Mouse (Mus musculus): ENCODE data around the gene Lpin3. TPM values are rescaled to one million over a fixed set of nuclear protein-coding genes. Genes with fewer than 3 reads are reported as not detected.

Gene Lpin3
- polyA plus RNA-seq, 1 experiment, result 48.0 TPM

- WGBS, result under 1% methylated on average over 47 of the region's 48 CpGs
- peak; percentile 31; the same call in 1 of the 2 replicates for TF ChIP-seq POLR2A (IDR thresholded peaks at IDR 0.05; ENCODE audit: low read depth, low read length)
- TF ChIP-seq CTCF (IDR thresholded peaks at IDR 0.05; ENCODE audit: extremely low read depth, insufficient read length, insufficient replicate concordance, low read depth, low read length), result no peak
- peak within 1 kb of the TSS; percentile 100 for H3K4me3 ChIP-seq (ENCODE audit: low read depth, low read length)
- H3K4me1 ChIP-seq (ENCODE audit: control insufficient read depth, insufficient read depth, insufficient read length, low read length), result peaks cover 2% of the 10 kb centered on the region
- no peaks in the 10 kb centered on the region for H3K36me3 ChIP-seq (ENCODE audit: control insufficient read depth, insufficient read depth, low read length)
- no peaks in the 10 kb centered on the region for H3K27me3 ChIP-seq (ENCODE audit: control insufficient read depth, insufficient read depth, low read length)
- H3K27ac ChIP-seq (ENCODE audit: insufficient read depth, low read depth, low read length), result peak within 1 kb of the TSS; percentile 80
Observed at GRCm38 (mm10) chr2:160872890-160873382, 7.5 kb upstream of the Lpin3 start, which contains the start of gene Zhx3. TSS of gene Zhx3 (minus strand) at chr2:160872998.

DNA sequence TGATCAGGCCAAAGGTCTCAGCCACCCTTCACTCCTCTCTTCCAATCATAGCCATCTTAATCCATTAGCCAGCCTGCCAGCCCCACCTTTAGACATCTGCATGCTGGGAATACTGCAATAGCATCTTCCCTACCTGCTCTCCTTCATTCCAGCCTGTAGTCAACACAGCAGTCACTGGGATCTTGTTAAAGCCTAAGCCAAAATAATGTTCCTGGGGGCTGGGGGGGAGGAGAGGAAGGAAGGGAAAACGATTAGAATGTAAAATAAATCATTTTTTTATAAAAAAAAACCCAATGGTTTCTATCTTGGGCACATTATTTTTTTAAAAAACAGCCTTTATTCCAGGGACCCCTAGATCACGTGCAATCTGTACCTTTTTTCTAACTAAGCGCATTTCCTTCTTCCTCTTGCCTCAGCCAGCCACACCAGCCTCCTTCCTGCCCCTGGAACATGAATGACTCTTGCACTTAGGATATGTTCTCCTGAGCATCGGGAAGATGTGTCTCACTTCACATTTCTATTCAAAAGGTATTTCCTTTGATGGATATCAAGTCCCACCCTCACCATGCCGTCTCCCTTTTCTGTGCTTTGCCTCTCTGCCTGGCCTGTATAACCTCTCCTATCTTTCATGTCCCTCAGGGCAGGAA is 6.1 kb upstream of the Lpin3 start:
- H3K4me3 ChIP-seq (ENCODE audit: low read depth, low read length), result no peak overlapping the region
- peak overlapping the region; percentile 32; the same call in 1 of the 2 replicates for H3K27ac ChIP-seq (ENCODE audit: insufficient read depth, low read depth, low read length)
- 70% methylated on average over 5 of the region's 5 CpGs for WGBS
- no peak for TF ChIP-seq POLR2A (IDR thresholded peaks at IDR 0.05; ENCODE audit: low read depth, low read length)
- TF ChIP-seq CTCF (IDR thresholded peaks at IDR 0.05; ENCODE audit: extremely low read depth, insufficient read length, insufficient replicate concordance, low read depth, low read length), result no peak
- H3K27me3 ChIP-seq (ENCODE audit: control insufficient read depth, insufficient read depth, low read length), result no peaks in the 10 kb centered on the region
- no peaks in the 10 kb centered on the region for H3K36me3 ChIP-seq (ENCODE audit: control insufficient read depth, insufficient read depth, low read length)
- H3K4me1 ChIP-seq (ENCODE audit: control insufficient read depth, insufficient read depth, insufficient read length, low read length), result peaks cover 2% of the 10 kb centered on the region

DNA sequence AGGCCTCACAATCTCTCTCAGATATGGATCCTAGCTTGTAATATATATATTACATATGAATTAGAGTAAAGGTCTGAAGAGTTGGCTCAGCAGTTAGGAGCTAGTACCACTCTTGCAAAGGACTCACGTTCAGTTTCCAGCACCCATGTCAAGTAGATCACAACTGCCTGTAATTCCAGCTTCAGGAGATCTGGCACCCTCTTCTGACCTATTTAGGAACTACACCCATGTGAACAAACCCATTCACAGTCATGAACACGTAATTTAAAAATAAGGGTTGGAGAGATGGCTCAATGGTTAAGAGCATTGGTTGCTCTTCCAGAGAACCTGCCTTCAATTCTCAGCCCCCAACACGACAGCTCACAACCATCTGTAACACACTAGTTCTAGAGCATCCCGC is 4.4 kb upstream of the Lpin3 start:
- TF ChIP-seq POLR2A (IDR thresholded peaks at IDR 0.05; ENCODE audit: low read depth, low read length), result no peak
- no peak for TF ChIP-seq CTCF (IDR thresholded peaks at IDR 0.05; ENCODE audit: extremely low read depth, insufficient read length, insufficient replicate concordance, low read depth, low read length)
- no peak overlapping the region for H3K4me3 ChIP-seq (ENCODE audit: low read depth, low read length)
- no peak overlapping the region for H3K27ac ChIP-seq (ENCODE audit: insufficient read depth, low read depth, low read length)
- H3K36me3 ChIP-seq (ENCODE audit: control insufficient read depth, insufficient read depth, low read length), result no peaks in the 10 kb centered on the region
- no peaks in the 10 kb centered on the region for H3K27me3 ChIP-seq (ENCODE audit: control insufficient read depth, insufficient read depth, low read length)
- whole genome bisulfite sequencing, result 93% methylated on average over 4 of the region's 4 CpGs
- no peaks in the 10 kb centered on the region; the same call in 1 of the 2 replicates for H3K4me1 ChIP-seq (ENCODE audit: control insufficient read depth, insufficient read depth, insufficient read length, low read length)

GRCm38 (mm10) chr2:160881462-160882101 is 1.1 kb downstream of the Lpin3 start:
- no peak for TF ChIP-seq CTCF (IDR thresholded peaks at IDR 0.05; ENCODE audit: extremely low read depth, insufficient read length, insufficient replicate concordance, low read depth, low read length)
- no peak for TF ChIP-seq POLR2A (IDR thresholded peaks at IDR 0.05; ENCODE audit: low read depth, low read length)
- WGBS, result 44% methylated on average over 6 of the region's 6 CpGs
- no peaks in the 10 kb centered on the region for H3K27me3 ChIP-seq (ENCODE audit: control insufficient read depth, insufficient read depth, low read length)
- H3K4me3 ChIP-seq (ENCODE audit: low read depth, low read length), result no peak overlapping the region
- no peaks in the 10 kb centered on the region for H3K4me1 ChIP-seq (ENCODE audit: control insufficient read depth, insufficient read depth, insufficient read length, low read length)
- H3K27ac ChIP-seq (ENCODE audit: insufficient read depth, low read depth, low read length), result no peak overlapping the region
- no peaks in the 10 kb centered on the region for H3K36me3 ChIP-seq (ENCODE audit: control insufficient read depth, insufficient read depth, low read length)

GRCm38 (mm10) chr2:160882436-160882835 is 2.0 kb downstream of the Lpin3 start:
- Histone ChIP-seq H3K4me3 (ENCODE audit: low read depth, low read length) (no peak overlapping the region), H3K36me3 (ENCODE audit: control insufficient read depth, insufficient read depth, low read length) (no peaks in the 10 kb centered on the region), H3K27me3 (ENCODE audit: control insufficient read depth, insufficient read depth, low read length) (no peaks in the 10 kb centered on the region), H3K27ac (ENCODE audit: insufficient read depth, low read depth, low read length) (no peak overlapping the region), H3K4me1 (ENCODE audit: control insufficient read depth, insufficient read depth, insufficient read length, low read length) (peaks cover 2% of the 10 kb centered on the region; the same call in 1 of the 2 replicates)
- WGBS, result 75% methylated on average over 5 of the region's 5 CpGs
- TF ChIP-seq POLR2A (IDR thresholded peaks at IDR 0.05; ENCODE audit: low read depth, low read length) (no peak), CTCF (IDR thresholded peaks at IDR 0.05; ENCODE audit: extremely low read depth, insufficient read length, insufficient replicate concordance, low read depth, low read length) (no peak)

- Histone ChIP-seq H3K36me3 (ENCODE audit: control insufficient read depth, insufficient read depth, low read length) (no peaks in the 10 kb centered on the region), H3K4me1 (ENCODE audit: control insufficient read depth, insufficient read depth, insufficient read length, low read length) (peaks cover 4% of the 10 kb centered on the region; the same call in 1 of the 2 replicates), H3K27ac (ENCODE audit: insufficient read depth, low read depth, low read length) (no peak overlapping the region), H3K27me3 (ENCODE audit: control insufficient read depth, insufficient read depth, low read length) (no peaks in the 10 kb centered on the region), H3K4me3 (ENCODE audit: low read depth, low read length) (no peak overlapping the region)
- no peak for TF ChIP-seq POLR2A (IDR thresholded peaks at IDR 0.05; ENCODE audit: low read depth, low read length)
- no peak for TF ChIP-seq CTCF (IDR thresholded peaks at IDR 0.05; ENCODE audit: extremely low read depth, insufficient read length, insufficient replicate concordance, low read depth, low read length)
- 45% methylated on average over 4 of the region's 4 CpGs for WGBS
Observed at GRCm38 (mm10) chr2:160883912-160884311, 3.4 kb downstream of the Lpin3 start.

- Histone ChIP-seq H3K27ac (ENCODE audit: insufficient read depth, low read depth, low read length) (no peak overlapping the region), H3K27me3 (ENCODE audit: control insufficient read depth, insufficient read depth, low read length) (no peaks in the 10 kb centered on the region), H3K4me1 (ENCODE audit: control insufficient read depth, insufficient read depth, insufficient read length, low read length) (peaks cover 4% of the 10 kb centered on the region; the same call in 1 of the 2 replicates), H3K4me3 (ENCODE audit: low read depth, low read length) (no peak overlapping the region), H3K36me3 (ENCODE audit: control insufficient read depth, insufficient read depth, low read length) (no peaks in the 10 kb centered on the region)
- WGBS, result 36% methylated on average over 2 of the region's 2 CpGs
- TF ChIP-seq POLR2A (IDR thresholded peaks at IDR 0.05; ENCODE audit: low read depth, low read length) (no peak), CTCF (IDR thresholded peaks at IDR 0.05; ENCODE audit: extremely low read depth, insufficient read length, insufficient replicate concordance, low read depth, low read length) (peak; percentile 70; the same call in 1 of the 2 replicates)
Observed at GRCm38 (mm10) chr2:160884830-160885229, 4.4 kb downstream of the Lpin3 start.

All from small intestine, adult 2 months (tissue).